Mouse (Mus musculus) heart, postnatal 0 days (tissue): ENCODE results near the gene Sigmar1. TPM values are rescaled to one million over a fixed set of nuclear protein-coding genes. Genes with fewer than 3 reads are reported as not detected.
"Not testable (repeated sequence)": the region's sequence is repeated elsewhere in the genome, so short reads cannot be mapped to it uniquely, and the experiment has no call there.

ENCODE experiments used
- ATAC-seq: fragments of 200-750 bp; cut with Nextera tagmentation; 2 replicates; pipeline ENCODE4 v1.8.0; 2017; ENCODE audit warnings: low read depth, moderate number of reproducible peaks, moderate library complexity; ENCODE audit not compliant: insufficient read depth
- DNase-seq: peaks from one replicate; pipeline ENCODE4 v3.0.0-alpha.2; 2016; ENCODE audit warnings: low spot score
- H3K27ac ChIP-seq: fragments of 300-500 bp; sonication (generic); 2 replicates; pipeline ENCODE4 v1.5.1; 2014; ENCODE audit warnings: low read depth, mild to moderate bottlenecking
- H3K27me3 ChIP-seq: fragments of 300-500 bp; sonication (generic); 2 replicates; pipeline ENCODE4 v1.6.1; 2014; ENCODE audit warnings: low read length, mixed read lengths; ENCODE audit not compliant: control insufficient read depth, insufficient read depth
- H3K36me3 ChIP-seq: fragments of 300-500 bp; sonication (generic); replicated peaks from 2 replicates; pipeline ENCODE4 v1.6.1; 2014; ENCODE audit warnings: low read length, mixed read lengths; ENCODE audit not compliant: control insufficient read depth, insufficient read depth
- H3K4me1 ChIP-seq: fragments of 300-500 bp; sonication (generic); 2 replicates; pipeline ENCODE4 v1.6.1; 2014; ENCODE audit warnings: antibody characterized with exemption; ENCODE audit not compliant: control insufficient read depth, insufficient read depth
- H3K4me2 ChIP-seq: fragments of 300-500 bp; sonication (generic); 2 replicates; pipeline ENCODE4 v1.6.1; 2014; ENCODE audit warnings: low read depth, mild to moderate bottlenecking, low read length, moderate library complexity
- H3K4me3 ChIP-seq: fragments of 300-500 bp; sonication (generic); 2 replicates; pipeline ENCODE4 v1.5.1; 2014; ENCODE audit warnings: low read depth, low read length
- H3K9ac ChIP-seq: fragments of 300-500 bp; sonication (generic); replicated peaks from 2 replicates; pipeline ENCODE4 v1.6.1; 2014; ENCODE audit warnings: low read depth, low read length, mixed read lengths
- H3K9me3 ChIP-seq: fragments of 300-500 bp; sonication (generic); replicated peaks from 2 replicates; pipeline ENCODE4 v1.6.1; 2016; ENCODE audit warnings: low read length; ENCODE audit not compliant: control insufficient read depth
- CTCF ChIP-seq: IDR thresholded peaks from 2 replicates; pipeline ENCODE4 v1.5.1; 2016; ENCODE audit warnings: antibody characterized with exemption, control low read depth, low read depth
- EP300 ChIP-seq: IDR thresholded peaks from 2 replicates; pipeline ENCODE4 v1.6.1; 2016; ENCODE audit warnings: antibody characterized with exemption, low read depth
- WGBS: fragments of 180-500 bp; shearing (Covaris S2); extraction: QIAGEN DNeasy Blood & Tissue Kit; methylation state at CpG from one replicate; pipeline ENCODE4 v1.1.7; 2014; 5-methylcytosine and 5-hydroxymethylcytosine counted together
- polyA plus RNA-seq: library from polyadenylated mRNA; unstranded; fragments of >200 nt; fragmentation: Nextera tagmentation; extraction: Ambion mirVana; gene quantifications from 2 replicates; pipeline ENCODE4 v1.2.1, GENCODE M21; 2015
- total RNA-seq: library from RNA; depleted of rRNA; stranded (reverse); fragments of >200 nt; gene quantifications from 2 replicates; pipeline ENCODE4 v1.2.3, GENCODE M21; 2014; ENCODE audit warnings: low replicate concordance; rRNA removed

Sigmar1 gene
- total RNA-seq, result 40.9 and 57.4 TPM in 2 replicates
- 33.4 and 37.1 TPM in 2 replicates for polyA plus RNA-seq

DNA sequence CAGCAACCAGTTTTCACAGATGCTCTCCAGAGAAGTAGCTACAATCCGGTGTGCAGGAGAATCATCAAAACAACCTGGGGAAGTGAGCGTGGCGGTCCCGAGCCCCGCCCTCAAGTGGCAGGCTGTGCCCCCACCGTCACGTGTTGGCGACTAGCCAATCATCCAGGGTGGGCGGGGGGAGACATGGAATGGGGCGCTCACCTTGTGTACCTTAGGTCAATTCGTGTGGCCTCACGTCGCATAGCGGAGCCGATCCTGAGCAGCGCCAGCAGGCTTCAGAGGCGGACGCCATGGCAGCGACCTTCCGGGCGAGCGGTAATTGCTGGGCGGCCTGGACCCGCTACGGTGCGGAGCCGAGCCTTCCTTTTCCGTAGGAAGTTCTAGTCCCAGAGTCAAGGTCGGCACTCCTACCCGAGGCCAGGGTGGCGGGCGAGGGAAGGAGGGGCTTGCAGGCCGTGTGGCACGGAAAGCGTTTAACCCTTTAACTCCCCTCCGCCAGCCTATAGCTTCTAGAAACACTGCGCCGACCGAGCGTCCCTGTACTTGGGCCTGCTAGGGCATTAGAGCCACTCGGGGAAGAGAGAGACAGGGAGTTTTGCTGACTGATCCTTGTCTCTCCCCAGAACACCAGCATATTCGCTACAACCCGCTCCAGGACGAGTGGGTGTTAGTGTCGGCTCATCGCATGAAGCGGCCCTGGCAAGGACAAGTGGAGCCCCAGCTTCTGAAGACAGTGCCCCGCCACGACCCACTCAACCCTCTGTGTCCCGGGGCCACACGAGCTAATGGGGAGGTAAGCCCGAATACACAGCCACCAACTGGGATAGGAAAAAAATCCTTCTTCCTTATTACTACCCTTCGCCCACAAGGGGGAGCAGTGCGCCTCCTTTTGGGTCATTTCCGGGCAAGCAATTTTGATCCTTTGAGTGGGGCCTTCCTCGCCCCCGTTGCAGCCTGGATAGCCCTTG lies at the start of gene Sigmar1:
Gene Sigmar1 (minus strand): TSS at position 820 of the 968 bp plus-strand sequence.
- Histone ChIP-seq H3K9me3 (no peaks in the 10 kb centered on the region), H3K27me3 (no peaks in the 10 kb centered on the region), H3K4me3 (peak within 1 kb of the TSS; percentile 76), H3K4me2 (peak within 1 kb of the TSS; percentile 93), H3K9ac (peak within 1 kb of the TSS; percentile 91), H3K27ac (peak within 1 kb of the TSS; percentile 96), H3K36me3 (peaks cover 21% of the 10 kb centered on the region), H3K4me1 (peaks cover 20% of the 10 kb centered on the region)
- peak; percentile 17; the same call in 1 of the 2 replicates for TF ChIP-seq EP300
- peak; percentile 89 for TF ChIP-seq CTCF
- peak; percentile 87 for DNase-seq
- under 1% methylated on average over 57 of the region's 57 CpGs for WGBS
- ATAC-seq, result peak; percentile 64

GRCm38 (mm10) chr4:41783197-41783596 lies 27.2 kb upstream of the Sigmar1 start:
- not testable (repeated sequence) for ATAC-seq, H3K27me3 ChIP-seq, H3K36me3 ChIP-seq, DNase-seq, H3K4me2 ChIP-seq, H3K9ac ChIP-seq, H3K4me1 ChIP-seq, H3K4me3 ChIP-seq, H3K9me3 ChIP-seq, H3K27ac ChIP-seq
- WGBS, result 72% methylated on average over 3 of the region's 3 CpGs

DNA sequence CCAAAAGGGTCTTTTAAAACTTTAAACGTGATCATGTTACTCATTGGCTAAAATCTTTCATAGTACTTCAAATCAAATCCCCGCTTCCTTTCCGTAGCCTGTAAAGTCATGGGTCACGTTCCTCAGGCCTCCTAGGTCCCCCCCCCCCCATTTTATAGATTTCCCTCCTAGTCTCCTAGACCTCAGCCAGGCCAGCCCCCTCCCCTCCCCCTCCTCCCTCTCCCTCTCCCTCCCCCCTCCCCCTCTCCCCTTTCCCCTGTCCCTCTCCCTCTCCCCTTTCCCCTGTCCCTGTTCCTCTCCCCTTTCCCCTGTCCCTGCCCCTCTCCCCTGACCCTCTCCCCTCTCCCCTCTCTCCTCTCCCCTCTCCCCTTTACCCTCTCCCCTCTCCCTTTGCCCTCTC lies 26.8 kb upstream of the Sigmar1 start:
- H3K9ac ChIP-seq, H3K9me3 ChIP-seq, H3K4me1 ChIP-seq, ATAC-seq, H3K36me3 ChIP-seq, H3K4me3 ChIP-seq, H3K27me3 ChIP-seq, DNase-seq, H3K27ac ChIP-seq, H3K4me2 ChIP-seq: not testable (repeated sequence)
- 48% methylated on average over 4 of the region's 4 CpGs for WGBS

DNA sequence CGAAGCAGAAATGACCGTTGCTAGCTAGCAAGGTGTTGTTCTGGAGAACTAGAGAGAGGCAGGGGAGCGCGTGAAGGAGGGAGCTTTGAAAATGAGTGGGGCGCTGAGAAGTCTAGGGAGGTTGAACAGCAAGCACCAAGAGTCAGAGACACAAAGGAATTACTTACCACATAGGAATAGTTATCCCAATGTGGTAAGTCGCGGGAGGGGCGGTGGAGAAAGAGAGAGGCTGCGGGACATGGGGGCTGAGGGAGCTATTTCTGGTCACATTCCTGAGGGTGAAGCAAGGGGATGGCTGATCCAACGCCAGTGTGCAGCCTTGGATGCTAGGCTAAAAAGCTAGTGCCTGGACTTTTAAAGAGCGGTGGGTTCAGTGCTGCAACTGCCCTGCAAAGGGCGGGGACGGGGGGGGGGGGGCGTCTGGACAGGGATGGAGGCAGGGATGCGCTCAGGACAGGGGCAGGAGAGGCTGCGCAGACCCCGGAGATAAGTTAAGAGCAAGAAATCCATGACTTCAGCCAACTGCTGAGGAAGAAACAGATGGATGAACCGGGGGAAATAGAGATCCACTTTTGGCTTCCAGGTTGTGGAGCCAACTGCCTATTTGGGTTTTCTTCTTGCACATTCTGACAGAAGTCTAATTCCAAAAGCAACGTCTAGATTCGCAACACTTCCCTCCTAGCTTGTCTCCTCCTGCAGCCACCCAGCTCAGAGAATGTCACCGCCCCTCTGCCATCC lies 26.0 kb upstream of the Sigmar1 start:
- H3K27ac ChIP-seq, H3K36me3 ChIP-seq, H3K4me1 ChIP-seq, H3K4me3 ChIP-seq, H3K9ac ChIP-seq, H3K9me3 ChIP-seq, H3K27me3 ChIP-seq, DNase-seq, ATAC-seq: not testable (repeated sequence)
- WGBS, result 9% methylated on average over 18 of the region's 21 CpGs
- H3K4me2 ChIP-seq, result peak overlapping the region; percentile 36

- H3K4me3 ChIP-seq, DNase-seq, ATAC-seq, H3K4me1 ChIP-seq, H3K9ac ChIP-seq, H3K4me2 ChIP-seq, H3K27ac ChIP-seq, H3K27me3 ChIP-seq, H3K36me3 ChIP-seq, H3K9me3 ChIP-seq: not testable (repeated sequence)
- WGBS, result 22% methylated on average over 8 of the region's 9 CpGs
These were observed 25.3 kb upstream of the Sigmar1 start for GRCm38 (mm10) chr4:41781271-41781670.

DNA sequence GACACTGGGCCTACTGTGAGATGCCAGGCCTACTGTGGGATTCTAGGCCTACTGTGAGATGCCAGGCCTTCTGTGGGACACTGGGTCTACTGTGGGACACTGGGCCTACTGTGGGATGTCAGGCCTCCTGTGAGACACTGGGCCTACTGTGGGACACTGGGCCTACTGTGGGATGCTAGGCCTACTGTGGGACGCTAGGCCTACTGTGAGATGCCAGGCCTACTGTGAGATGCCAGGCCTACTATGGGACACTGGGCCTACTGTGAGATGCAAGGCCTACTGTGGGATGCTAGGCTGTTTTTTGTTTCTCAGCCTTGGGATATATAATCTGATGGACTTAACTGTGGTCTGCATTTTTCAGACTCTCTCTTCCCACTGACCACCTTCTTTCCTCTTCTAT lies 19.9 kb upstream of the Sigmar1 start:
- not testable (repeated sequence) for ATAC-seq, H3K9me3 ChIP-seq, H3K36me3 ChIP-seq, H3K27me3 ChIP-seq, H3K9ac ChIP-seq, H3K4me1 ChIP-seq, DNase-seq, H3K4me3 ChIP-seq, H3K27ac ChIP-seq, H3K4me2 ChIP-seq
- WGBS, result 85% methylated on average over 1 of the region's 1 CpGs

- H3K4me3 ChIP-seq, H3K9me3 ChIP-seq, H3K36me3 ChIP-seq, H3K4me1 ChIP-seq, H3K27me3 ChIP-seq, H3K9ac ChIP-seq, DNase-seq, ATAC-seq: not testable (repeated sequence)
- 68% methylated on average over 3 of the region's 3 CpGs for WGBS
- Histone ChIP-seq H3K4me2 (peak overlapping the region; percentile 36), H3K27ac (peak overlapping the region; percentile 52)
These were observed 18.5 kb upstream of the Sigmar1 start for GRCm38 (mm10) chr4:41774506-41774905.

DNA sequence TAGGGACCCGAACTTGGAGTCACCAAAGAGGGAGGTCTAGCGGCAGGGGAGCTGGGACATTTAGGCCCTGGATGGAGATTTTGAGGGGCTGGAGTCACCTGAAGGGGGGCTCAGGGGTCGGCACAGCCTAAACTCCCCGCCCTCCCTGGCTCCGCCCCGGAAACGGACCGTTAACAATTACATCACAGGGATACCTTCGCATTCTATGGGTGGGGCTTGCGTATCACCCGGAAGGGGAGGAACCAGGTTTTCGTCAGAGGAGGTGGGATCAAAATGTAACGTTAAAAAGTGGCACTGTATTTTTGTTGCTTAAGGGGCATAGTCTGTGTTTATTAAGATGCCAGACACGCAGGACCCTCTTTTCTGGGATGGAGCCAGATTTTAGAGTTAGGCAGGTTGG lies 18.0 kb upstream of the Sigmar1 start, which contains the start of gene Ccl27a:
Gene Ccl27a (minus strand): TSS at position 246 of the 400 bp plus-strand sequence.
- H3K9ac ChIP-seq, H3K27me3 ChIP-seq, H3K36me3 ChIP-seq, ATAC-seq, H3K9me3 ChIP-seq, H3K4me1 ChIP-seq: not testable (repeated sequence)
- peak within 1 kb of the TSS; percentile 52 for H3K4me2 ChIP-seq
- 3% methylated on average over 12 of the region's 14 CpGs for WGBS
- peak; percentile 55 for DNase-seq
- H3K27ac ChIP-seq, result peak within 1 kb of the TSS; percentile 62
- peak within 1 kb of the TSS; percentile 40 for H3K4me3 ChIP-seq
